Mouse (Mus musculus): ENCODE measurements around the gene Usp37. TPM values are rescaled to one million over a fixed set of nuclear protein-coding genes. Genes with fewer than 3 reads are reported as not detected.

Usp37 gene
- polyA plus RNA-seq, 1 experiment from 2014 or later, result 12.1 TPM

MicroRNAs encoded within 50 kb of the gene (microRNA counts, 519-probe panel; counts per million panel counts)
- 2,990 counts per million, percentile 82 among the panel's probes with 10 or more counts for microRNA mmu-miR-26b

Small RNA genes within 50 kb of the gene (microRNA-seq; reads per million reads assigned to microRNA genes)
- gene Gm25035, result not detected
- gene Mir26b, result 74,383 reads per million, percentile 100 among the genes with 10 or more reads in this experiment

Other genes starting within 250 kb of the Usp37 start
- gene Tmbim1, start 238.7 kb downstream of the Usp37 start, polyA plus RNA-seq (2015; fragmentation: Nextera tagmentation; extraction: Ambion mirVana), result 16.5 and 18.8 TPM in 2 replicates
- 0.05 and 0.08 TPM in 2 replicates for gene Catip, start 182.2 kb downstream of the Usp37 start, polyA plus RNA-seq (2015; fragmentation: Nextera tagmentation; extraction: Ambion mirVana)
- gene Slc11a1, start 169.1 kb downstream of the Usp37 start, polyA plus RNA-seq (2015; fragmentation: Nextera tagmentation; extraction: Ambion mirVana), result 17.4 and 17.9 TPM in 2 replicates
- 45.9 and 48.6 TPM in 2 replicates for gene Ctdsp1, start 152.8 kb downstream of the Usp37 start, polyA plus RNA-seq (2015; fragmentation: Nextera tagmentation; extraction: Ambion mirVana)
- 0.69 and 1.6 TPM in 2 replicates for gene Vil1, start 134.9 kb downstream of the Usp37 start, polyA plus RNA-seq (2015; fragmentation: Nextera tagmentation; extraction: Ambion mirVana)
- 27.2 and 28.9 TPM in 2 replicates for gene Cnot9, start 38.2 kb downstream of the Usp37 start, polyA plus RNA-seq (2015; fragmentation: Nextera tagmentation; extraction: Ambion mirVana)
- gene Plcd4, start 1.4 kb downstream of the Usp37 start, polyA plus RNA-seq (2015; fragmentation: Nextera tagmentation; extraction: Ambion mirVana), result 0.04 and 0.40 TPM in 2 replicates
- gene Zfp142, start 44.0 kb upstream of the Usp37 start, polyA plus RNA-seq (2015; fragmentation: Nextera tagmentation; extraction: Ambion mirVana), result 1.7 and 2.0 TPM in 2 replicates
- gene Bcs1l, start 44.0 kb upstream of the Usp37 start, polyA plus RNA-seq (2015; fragmentation: Nextera tagmentation; extraction: Ambion mirVana), result 8.4 and 8.5 TPM in 2 replicates
- gene Rnf25, start 57.1 kb upstream of the Usp37 start, polyA plus RNA-seq (2015; fragmentation: Nextera tagmentation; extraction: Ambion mirVana), result 11.2 and 11.9 TPM in 2 replicates
- 0.19 and 0.26 TPM in 2 replicates for gene Stk36, start 57.2 kb upstream of the Usp37 start, polyA plus RNA-seq (2015; fragmentation: Nextera tagmentation; extraction: Ambion mirVana)
- 4.3 and 4.6 TPM in 2 replicates for gene Ttll4, start 117.5 kb upstream of the Usp37 start, polyA plus RNA-seq (2015; fragmentation: Nextera tagmentation; extraction: Ambion mirVana)
- 7.5 and 8.9 TPM in 2 replicates for gene Cyp27a1, start 169.3 kb upstream of the Usp37 start, polyA plus RNA-seq (2015; fragmentation: Nextera tagmentation; extraction: Ambion mirVana)
- 0.19 and 0.25 TPM in 2 replicates for gene Prkag3, start 204.9 kb upstream of the Usp37 start, polyA plus RNA-seq (2015; fragmentation: Nextera tagmentation; extraction: Ambion mirVana)
- gene Wnt6, start 227.6 kb upstream of the Usp37 start, polyA plus RNA-seq (2015; fragmentation: Nextera tagmentation; extraction: Ambion mirVana), result 0.06 and 0.11 TPM in 2 replicates
- gene Wnt10a, start 247.2 kb upstream of the Usp37 start, polyA plus RNA-seq (2015; fragmentation: Nextera tagmentation; extraction: Ambion mirVana), result not detected in 2 replicates